Mouse (Mus musculus): Measurements from ENCODE around the gene Rbck1.

DNA sequence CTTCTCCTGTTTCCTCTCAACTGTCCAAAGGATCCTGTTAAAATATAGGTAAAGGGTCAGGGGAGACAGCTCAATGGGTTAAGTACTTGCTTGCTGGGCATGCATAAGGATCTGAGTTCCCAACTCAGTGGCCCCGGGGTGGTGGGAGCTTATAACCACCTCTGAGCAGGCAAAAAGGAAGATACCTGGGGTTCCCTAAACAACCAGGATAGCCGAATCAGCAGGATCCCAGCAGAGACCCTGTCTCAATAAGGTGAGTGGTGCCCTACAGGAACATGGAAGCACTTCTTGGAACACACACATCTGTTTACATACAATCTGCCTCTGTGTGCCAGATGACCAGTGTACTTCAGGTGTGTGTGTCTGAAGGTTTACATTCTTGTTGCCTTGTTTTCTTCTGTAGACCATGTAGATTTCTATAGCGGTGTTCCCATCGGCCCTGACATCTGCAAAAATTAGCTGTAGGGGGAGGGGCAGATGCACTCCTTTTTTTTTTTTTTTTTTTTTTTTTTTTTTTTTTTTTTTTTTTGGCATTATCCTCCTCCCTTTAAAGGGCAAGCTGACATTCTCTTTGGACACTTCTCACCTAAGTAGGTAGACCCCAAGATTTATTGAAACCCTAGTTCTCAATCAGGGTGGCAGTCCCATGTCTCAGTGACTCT lies 1.0 kb upstream of the Rbck1 start:
- TF ChIP-seq MYOD1 (IDR thresholded peaks at IDR 0.05; ENCODE audit: control insufficient read depth, insufficient read length, low read depth) = no peak
- TF ChIP-seq CTCF (IDR thresholded peaks at IDR 0.05; ENCODE audit: control insufficient read depth, insufficient read depth, insufficient read length) = no peak
